Mouse (Mus musculus) hindbrain, embryonic 14.5 days (tissue): Measurements from ENCODE around the gene Olfr487. TPM values are rescaled to one million over a fixed set of nuclear protein-coding genes. Genes with fewer than 3 reads are reported as not detected.
"Not testable (repeated sequence)": the region's sequence is repeated elsewhere in the genome, so short reads cannot be mapped to it uniquely, and the experiment has no call there.

Experiments
- ATAC-seq: fragments of 200-750 bp; cut with Nextera tagmentation; 2 replicates; pipeline ENCODE4 v1.8.0; 2017; ENCODE audit warnings: moderate number of reproducible peaks, mild to moderate bottlenecking, moderate TSS enrichment, moderate library complexity; ENCODE audit not compliant: low FRiP score
- DNase-seq: peaks from one replicate; pipeline ENCODE4 v3.0.0-alpha.2; 2015; ENCODE audit warnings: low spot score
- H3K27ac ChIP-seq: fragments of 300-500 bp; sonication (generic); 2 replicates; pipeline ENCODE4 v1.5.1; 2014; ENCODE audit warnings: mild to moderate bottlenecking, moderate library complexity
- H3K27me3 ChIP-seq: fragments of 300-500 bp; sonication (generic); 2 replicates; pipeline ENCODE4 v1.6.1; 2014; ENCODE audit warnings: mild to moderate bottlenecking, low read length, mixed read lengths; ENCODE audit not compliant: control insufficient read depth, insufficient read depth
- H3K36me3 ChIP-seq: fragments of 300-500 bp; sonication (generic); replicated peaks from 2 replicates; pipeline ENCODE4 v1.6.1; 2014; ENCODE audit not compliant: control insufficient read depth, insufficient read depth
- H3K4me1 ChIP-seq: fragments of 300-500 bp; sonication (generic); replicated peaks from 2 replicates; pipeline ENCODE4 v1.6.1; 2014; ENCODE audit warnings: antibody characterized with exemption, low read length, mixed read lengths; ENCODE audit not compliant: control insufficient read depth, insufficient read depth
- H3K4me2 ChIP-seq: fragments of 300-500 bp; sonication (generic); replicated peaks from 2 replicates; pipeline ENCODE4 v1.6.1; 2014; ENCODE audit warnings: mild to moderate bottlenecking, moderate library complexity
- H3K4me3 ChIP-seq: fragments of 300-500 bp; sonication (generic); replicated peaks from 2 replicates; pipeline ENCODE4 v1.5.1; 2014; ENCODE audit warnings: mild to moderate bottlenecking, low read length
- H3K9ac ChIP-seq: fragments of 300-500 bp; sonication (generic); 2 replicates; pipeline ENCODE4 v1.6.1; 2014
- H3K9me3 ChIP-seq: fragments of 300-500 bp; sonication (generic); 2 replicates; pipeline ENCODE4 v1.6.1; 2016; ENCODE audit warnings: low read length; ENCODE audit not compliant: control insufficient read depth
- WGBS: fragments of 180-500 bp; shearing (Covaris S2); extraction: QIAGEN DNeasy Blood & Tissue Kit; methylation state at CpG from one replicate; pipeline ENCODE4 v1.1.7; 2014; 5-methylcytosine and 5-hydroxymethylcytosine counted together
- polyA plus RNA-seq: library from polyadenylated mRNA; unstranded; fragments of >200 nt; fragmentation: Nextera tagmentation; extraction: Ambion mirVana; gene quantifications from 2 replicates; pipeline ENCODE4 v1.2.1, GENCODE M21; 2014

The Olfr487 gene
- polyA plus RNA-seq, result not detected in 2 replicates

DNA sequence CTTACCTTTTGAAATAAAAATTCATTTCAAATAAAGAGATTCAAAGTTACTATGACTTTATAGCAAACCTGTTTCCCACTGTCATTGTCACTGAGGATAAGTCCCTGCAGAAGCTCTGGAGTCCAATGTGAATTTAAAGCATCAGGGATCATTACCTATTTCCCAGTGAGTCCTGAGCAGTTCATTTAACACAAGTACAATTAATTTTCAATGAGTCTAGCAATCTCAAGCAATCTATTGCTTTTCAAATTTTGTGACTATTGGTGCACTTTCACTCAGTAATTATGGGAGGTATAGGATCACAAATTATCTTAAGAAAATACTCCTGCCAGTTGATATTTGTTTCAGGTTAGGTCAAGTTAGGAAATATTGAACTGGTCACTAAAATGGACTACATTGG is at the start of gene Olfr487:
TSS of gene Olfr487 (minus strand) at position 101 of the 400 bp plus-strand sequence.
- not testable (repeated sequence) for H3K9ac ChIP-seq, H3K27ac ChIP-seq, H3K9me3 ChIP-seq, H3K4me2 ChIP-seq, H3K4me1 ChIP-seq, H3K36me3 ChIP-seq, H3K4me3 ChIP-seq, H3K27me3 ChIP-seq, ATAC-seq, DNase-seq

DNA sequence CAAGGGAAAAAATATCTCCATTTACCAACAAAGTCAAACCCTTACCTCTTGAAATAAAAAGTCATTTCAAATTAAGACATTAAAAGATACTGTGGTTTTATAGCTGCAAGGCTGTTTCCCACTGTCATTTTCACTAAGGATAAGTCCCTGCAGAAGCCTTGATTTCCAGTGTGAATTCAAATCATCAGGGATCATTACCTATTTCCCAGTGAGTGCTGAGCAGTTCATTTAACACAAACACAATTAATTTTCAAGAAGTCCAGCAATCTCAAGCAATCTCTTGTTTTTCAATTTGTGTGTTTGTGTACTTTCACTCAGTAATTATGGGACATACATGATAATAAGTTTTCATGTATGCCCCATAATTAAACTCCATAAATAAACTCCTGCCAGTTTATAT is 43.8 kb upstream of the Olfr487 start, which contains the start of gene Olfr488:
TSS of gene Olfr488 (minus strand) at position 101 of the 400 bp plus-strand sequence.
- Histone ChIP-seq H3K4me1 (no peaks in the 10 kb centered on the region), H3K27ac (no peak within 1 kb of the TSS), H3K27me3 (no peaks in the 10 kb centered on the region), H3K4me2 (no peak within 1 kb of the TSS), H3K9me3 (no peaks in the 10 kb centered on the region), H3K36me3 (no peaks in the 10 kb centered on the region), H3K9ac (no peak within 1 kb of the TSS), H3K4me3 (no peak within 1 kb of the TSS)
- DNase-seq, result no peak
- no peak for ATAC-seq

DNA sequence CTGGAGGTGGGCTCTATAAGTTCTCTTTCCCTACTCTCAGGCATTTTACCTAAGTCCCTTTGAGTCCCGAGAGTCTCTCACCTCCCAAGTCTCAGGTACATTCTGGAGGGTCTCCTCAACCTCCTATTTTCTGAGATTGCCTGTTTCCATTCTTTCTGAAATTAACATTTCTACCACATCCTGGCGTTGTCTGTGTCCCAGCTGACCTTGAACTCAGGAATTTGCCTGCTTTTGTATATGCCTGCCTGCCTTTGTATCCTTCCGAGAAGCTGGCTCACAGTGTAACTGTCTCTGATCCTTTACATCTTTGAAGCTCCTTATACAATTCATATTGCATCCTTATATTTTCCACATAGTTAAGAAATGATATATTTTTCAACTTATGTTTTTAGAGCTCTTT is 19.1 kb upstream of the Olfr487 start:
- no peaks in the 10 kb centered on the region for H3K9me3 ChIP-seq
- no peak overlapping the region for H3K9ac ChIP-seq
- 69% methylated on average over 3 of the region's 3 CpGs for WGBS
- no peaks in the 10 kb centered on the region for H3K36me3 ChIP-seq
- H3K27ac ChIP-seq, result no peak overlapping the region
- DNase-seq (no peak), ATAC-seq (no peak)
- no peaks in the 10 kb centered on the region for H3K27me3 ChIP-seq
- H3K4me3 ChIP-seq, result no peak overlapping the region
- no peak overlapping the region for H3K4me2 ChIP-seq
- H3K4me1 ChIP-seq, result no peaks in the 10 kb centered on the region

DNA sequence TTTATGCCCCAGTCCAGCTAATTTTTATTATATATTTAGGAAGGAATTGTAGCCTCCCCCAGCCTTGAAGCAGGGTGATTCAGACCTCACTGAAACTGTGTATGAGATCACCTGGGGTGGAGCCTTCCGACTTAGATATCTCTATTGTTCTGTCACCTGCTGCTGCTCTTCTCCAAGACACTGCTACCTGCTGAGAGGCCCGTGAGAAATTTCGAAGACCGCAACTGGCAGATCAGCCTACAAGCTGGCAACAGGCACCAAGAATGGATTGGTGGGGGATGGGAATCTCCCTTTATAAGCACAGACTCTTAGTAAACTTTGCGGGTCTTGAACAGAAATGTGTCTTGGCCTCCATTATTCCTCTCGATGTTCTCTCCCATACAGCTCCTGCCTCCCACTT is 17.5 kb downstream of the Olfr487 start:
- H3K27ac ChIP-seq, result no peak overlapping the region
- ATAC-seq (no peak), DNase-seq (no peak)
- H3K27me3 ChIP-seq, result no peaks in the 10 kb centered on the region
- H3K4me2 ChIP-seq, result no peak overlapping the region
- no peaks in the 10 kb centered on the region for H3K36me3 ChIP-seq
- no peak overlapping the region for H3K9ac ChIP-seq
- WGBS, result 47% methylated on average over 6 of the region's 6 CpGs
- no peak overlapping the region for H3K4me3 ChIP-seq
- H3K4me1 ChIP-seq, result no peaks in the 10 kb centered on the region
- no peaks in the 10 kb centered on the region for H3K9me3 ChIP-seq

DNA sequence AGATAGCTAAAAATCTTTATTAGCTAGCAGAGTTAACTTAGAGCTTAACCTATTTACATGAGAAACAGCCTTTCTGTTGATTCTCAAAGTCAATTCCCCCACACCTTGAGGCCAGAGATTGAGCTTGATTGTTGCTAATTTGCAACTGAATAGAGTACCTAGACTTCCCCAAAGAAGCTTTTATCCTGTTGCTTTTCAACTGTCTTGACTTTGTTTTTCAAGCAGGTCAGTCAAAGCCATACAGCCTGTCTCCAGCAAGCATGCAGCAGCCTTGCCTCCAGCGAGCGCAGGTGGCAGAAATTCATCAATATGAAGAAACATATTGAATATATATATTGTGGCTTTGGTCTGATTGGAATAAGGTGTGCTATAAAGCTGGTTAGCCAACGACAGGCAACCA is 18.1 kb downstream of the Olfr487 start:
- H3K27ac ChIP-seq, H3K4me3 ChIP-seq, H3K27me3 ChIP-seq, H3K9ac ChIP-seq, H3K9me3 ChIP-seq, ATAC-seq, H3K36me3 ChIP-seq, H3K4me1 ChIP-seq, DNase-seq, H3K4me2 ChIP-seq: not testable (repeated sequence)
- 56% methylated on average over 3 of the region's 3 CpGs for WGBS

DNA sequence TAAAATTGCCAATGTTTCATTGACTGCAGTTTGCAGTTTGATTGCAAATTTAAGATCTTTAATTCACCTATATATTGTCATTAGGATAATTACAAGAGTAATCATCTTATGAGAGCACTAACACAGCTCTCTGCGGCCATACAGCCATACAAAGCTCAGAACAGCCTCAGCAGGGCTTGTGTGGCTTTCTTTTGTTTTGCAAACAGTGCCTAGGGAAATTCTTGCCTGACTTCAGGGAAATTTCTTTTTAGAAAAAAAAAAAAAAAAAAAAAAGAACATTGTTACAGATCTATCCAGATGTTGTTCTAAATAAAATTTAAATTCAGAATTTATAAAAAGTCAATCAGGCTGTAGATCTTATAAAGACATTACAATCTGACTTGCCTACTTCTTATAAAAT is 21.7 kb downstream of the Olfr487 start:
- not testable (repeated sequence) for ATAC-seq, H3K27ac ChIP-seq, H3K9me3 ChIP-seq, H3K27me3 ChIP-seq, H3K4me1 ChIP-seq, DNase-seq, H3K4me2 ChIP-seq, H3K36me3 ChIP-seq, H3K4me3 ChIP-seq, H3K9ac ChIP-seq
- 30% methylated on average over 1 of the region's 1 CpGs for WGBS

DNA sequence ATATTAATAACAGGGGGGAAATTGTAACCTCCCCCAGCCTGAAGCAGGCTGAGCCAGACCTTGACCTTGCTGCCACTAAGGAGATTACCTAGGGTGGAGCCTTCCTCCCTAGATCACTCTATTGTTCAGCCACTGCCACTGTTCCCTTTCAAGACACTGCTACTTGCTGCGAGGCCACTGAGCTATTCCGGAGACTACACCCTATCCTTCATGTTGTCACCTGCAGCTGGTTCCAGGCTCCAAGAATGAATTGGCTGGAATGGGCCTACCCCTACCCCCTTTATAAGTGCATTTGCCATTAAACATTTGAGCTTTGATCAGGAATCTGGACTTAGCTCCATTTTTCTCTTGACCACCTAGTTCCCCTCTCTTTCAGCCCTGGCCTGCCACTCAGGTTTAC is 23.2 kb downstream of the Olfr487 start:
- H3K9me3 ChIP-seq, H3K36me3 ChIP-seq, DNase-seq, H3K27me3 ChIP-seq, H3K27ac ChIP-seq, H3K4me2 ChIP-seq, H3K4me1 ChIP-seq, ATAC-seq, H3K9ac ChIP-seq, H3K4me3 ChIP-seq: not testable (repeated sequence)
- 26% methylated on average over 2 of the region's 2 CpGs for WGBS

DNA sequence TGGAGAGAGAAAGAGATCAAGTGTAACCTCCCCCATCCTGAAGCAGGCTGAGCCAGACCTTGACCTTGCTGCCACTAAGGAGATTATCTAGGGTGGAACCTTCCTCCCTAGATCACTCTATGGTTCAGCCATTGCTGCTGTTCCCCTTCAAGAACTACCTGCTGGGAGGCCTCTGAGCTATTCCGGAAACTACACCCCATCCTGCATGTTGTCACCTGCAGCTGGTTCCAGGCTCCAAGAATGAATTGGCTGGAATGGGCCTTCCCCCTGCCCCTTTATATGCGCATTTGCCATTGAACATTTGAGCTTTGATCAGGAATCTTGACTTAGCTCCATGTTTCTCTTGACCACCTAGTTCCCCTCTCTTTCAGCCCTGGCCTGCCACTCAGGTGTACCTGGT is 29.2 kb downstream of the Olfr487 start:
- H3K4me3 ChIP-seq, ATAC-seq, H3K36me3 ChIP-seq, H3K9ac ChIP-seq, H3K9me3 ChIP-seq, H3K27ac ChIP-seq, H3K4me2 ChIP-seq, H3K27me3 ChIP-seq, DNase-seq, H3K4me1 ChIP-seq: not testable (repeated sequence)
- 84% methylated on average over 2 of the region's 2 CpGs for WGBS

DNA sequence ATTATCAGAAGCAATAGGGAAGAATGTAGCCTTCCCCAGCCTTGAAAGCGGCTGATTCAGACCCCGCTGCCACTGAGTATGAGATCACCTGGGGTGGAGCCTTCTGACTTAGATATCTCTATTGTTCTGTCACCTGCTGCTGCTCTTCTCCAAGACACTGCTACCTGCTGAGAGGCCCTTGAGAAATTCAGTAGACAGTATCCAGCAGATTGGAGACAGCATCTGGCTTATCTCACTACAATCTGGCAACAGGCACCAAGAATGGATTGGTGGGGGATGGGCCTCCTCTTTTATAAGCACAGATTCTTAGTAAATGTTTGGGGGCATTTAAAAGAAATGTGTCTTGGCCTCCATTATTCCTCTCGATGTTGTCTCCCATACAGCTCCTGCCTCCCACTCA is 30.0 kb downstream of the Olfr487 start:
- H3K4me2 ChIP-seq, DNase-seq: not testable (repeated sequence)
- WGBS, result 81% methylated on average over 3 of the region's 3 CpGs

DNA sequence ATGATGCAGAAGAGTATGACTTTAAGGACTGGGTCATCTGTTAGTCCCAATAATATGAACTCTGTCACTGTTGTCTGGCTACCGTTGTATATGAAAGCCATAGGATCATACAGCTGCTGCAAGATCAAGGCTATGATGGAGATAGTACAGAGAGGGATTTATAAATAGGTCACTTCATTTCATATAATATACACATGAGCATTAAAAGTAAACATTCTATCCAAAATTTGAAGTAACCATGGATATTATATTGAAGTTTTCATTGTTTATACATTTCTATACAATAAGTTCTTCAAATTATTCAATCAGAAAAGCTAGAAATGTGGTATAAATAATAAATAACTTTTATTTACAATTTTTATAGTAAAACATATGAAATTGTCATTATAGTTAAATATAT is 41.8 kb downstream of the Olfr487 start, which contains the start of gene Olfr486:
TSS of gene Olfr486 (minus strand) at position 101 of the 400 bp plus-strand sequence.
- 92% methylated on average over 1 of the region's 1 CpGs for WGBS
- ATAC-seq, result not testable (repeated sequence)

More for the DNA sequence above, 30.0 kb downstream of the Olfr487 start:
- H3K36me3 ChIP-seq, H3K27me3 ChIP-seq, H3K9me3 ChIP-seq, H3K4me3 ChIP-seq, H3K4me1 ChIP-seq, H3K9ac ChIP-seq, H3K27ac ChIP-seq, ATAC-seq: not testable (repeated sequence)

More for the DNA sequence above, 41.8 kb downstream of the Olfr487 start, which contains the start of gene Olfr486:
- not testable (repeated sequence) for H3K4me2 ChIP-seq, H3K27ac ChIP-seq, H3K9me3 ChIP-seq, DNase-seq, H3K27me3 ChIP-seq, H3K36me3 ChIP-seq, H3K4me1 ChIP-seq, H3K4me3 ChIP-seq, H3K9ac ChIP-seq
